Mouse (Mus musculus): Measurements from ENCODE around the gene Tsr1.

The Tsr1 gene

DNA sequence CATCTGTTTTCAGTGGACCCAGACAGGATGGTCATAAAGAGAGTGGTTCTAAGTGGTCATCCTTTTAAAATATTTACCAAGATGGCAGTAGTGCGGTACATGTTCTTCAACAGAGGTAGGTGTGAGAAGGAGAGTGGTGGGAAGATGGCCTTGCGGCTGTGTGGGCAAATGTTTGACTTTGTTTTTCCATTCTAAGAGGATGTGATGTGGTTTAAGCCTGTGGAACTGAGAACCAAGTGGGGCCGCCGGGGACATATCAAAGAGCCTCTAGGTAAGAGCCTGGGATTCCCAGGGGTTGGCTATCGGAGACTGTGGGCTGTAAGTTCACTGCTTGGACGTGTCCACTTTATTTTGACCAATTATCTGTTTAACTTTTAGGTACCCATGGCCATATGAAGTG lies 10.0 kb downstream of the Tsr1 start:
- Histone ChIP-seq H3K4me3 (replicated peaks; ENCODE audit: low read length) (no peak overlapping the region), H3K36me3 (ENCODE audit: insufficient read depth, low read length) (peaks cover 81% of the 10 kb centered on the region), H3K9me3 (ENCODE audit: low read length) (no peaks in the 10 kb centered on the region), H3K4me1 (replicated peaks; ENCODE audit: low read depth, low read length) (peaks cover 68% of the 10 kb centered on the region), H3K27me3 (ENCODE audit: insufficient read depth, low read length) (no peaks in the 10 kb centered on the region)
- TF ChIP-seq NANOG (IDR thresholded peaks at IDR 0.05; ENCODE audit: borderline replicate concordance, low read length) (no peak), POU5F1 (IDR thresholded peaks at IDR 0.05; ENCODE audit: borderline replicate concordance, low read length) (no peak), CTCF (conservative IDR thresholded peaks at IDR 0.05; ENCODE audit: low read length) (no peak)

DNA sequence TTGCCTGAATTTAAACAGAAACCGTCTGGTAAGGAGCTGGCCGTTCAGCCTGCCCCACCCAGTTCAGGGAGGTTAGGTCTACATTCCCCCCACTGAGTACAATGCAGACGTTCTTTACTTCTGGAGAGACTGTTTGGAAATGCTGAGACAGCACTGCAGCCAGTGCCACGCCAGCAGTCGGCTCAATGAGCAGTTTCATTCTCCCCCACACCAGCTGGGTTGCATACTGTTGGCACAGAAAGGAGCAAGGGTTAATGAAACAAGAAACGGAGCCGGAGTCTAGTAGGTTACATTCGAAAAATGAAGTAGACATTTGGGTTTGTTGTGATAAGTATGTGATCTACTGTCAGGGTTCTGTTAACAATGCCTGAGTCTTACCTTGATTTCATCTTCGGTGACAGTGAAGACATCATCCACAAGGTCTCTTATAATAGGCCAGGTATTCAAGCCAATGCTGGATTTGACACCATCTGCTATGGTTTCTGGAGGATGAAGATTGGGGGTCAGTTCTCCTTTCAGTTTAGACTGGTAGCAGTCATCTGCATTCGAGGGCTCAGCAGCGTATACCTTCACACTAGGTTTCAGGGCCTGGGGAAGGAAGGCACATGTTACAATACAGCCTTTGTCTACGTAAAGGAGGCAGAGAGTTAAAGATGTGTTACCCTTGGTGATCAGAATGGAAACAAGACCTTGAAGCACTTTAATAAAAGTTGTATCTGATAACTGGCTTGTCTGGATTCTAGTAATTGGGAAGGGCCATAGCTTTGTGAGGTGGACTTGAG lies 10.9 kb downstream of the Tsr1 start:
- Histone ChIP-seq H3K36me3 (ENCODE audit: insufficient read depth, low read length) (peaks cover 71% of the 10 kb centered on the region), H3K4me1 (replicated peaks; ENCODE audit: low read depth, low read length) (peaks cover 62% of the 10 kb centered on the region), H3K9me3 (ENCODE audit: low read length) (no peaks in the 10 kb centered on the region), H3K27me3 (ENCODE audit: insufficient read depth, low read length) (no peaks in the 10 kb centered on the region), H3K4me3 (replicated peaks; ENCODE audit: low read length) (no peak overlapping the region)
- TF ChIP-seq POU5F1 (IDR thresholded peaks at IDR 0.05; ENCODE audit: borderline replicate concordance, low read length) (no peak), NANOG (IDR thresholded peaks at IDR 0.05; ENCODE audit: borderline replicate concordance, low read length) (no peak), CTCF (conservative IDR thresholded peaks at IDR 0.05; ENCODE audit: low read length) (no peak)

DNA sequence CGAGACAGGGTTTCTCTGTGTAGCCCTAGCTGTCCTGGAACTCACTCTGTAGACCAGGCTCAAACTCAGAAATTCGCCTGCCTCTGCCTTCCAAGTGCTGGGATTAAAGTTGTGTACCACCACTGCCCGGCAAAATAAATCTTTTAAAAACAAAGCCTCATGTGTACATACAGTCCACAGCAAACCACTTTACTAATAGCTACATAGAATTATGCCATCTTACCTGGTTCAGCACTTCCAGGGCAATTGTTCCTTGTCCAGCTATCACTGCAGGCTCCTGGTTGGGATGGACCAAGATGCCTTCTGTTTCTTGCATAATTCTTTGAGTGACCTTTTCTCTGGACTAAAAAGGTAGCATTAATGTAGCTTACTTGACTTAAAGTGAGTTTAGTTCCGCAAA lies 12.1 kb downstream of the Tsr1 start:
- Histone ChIP-seq H3K9me3 (ENCODE audit: low read length) (no peaks in the 10 kb centered on the region), H3K36me3 (ENCODE audit: insufficient read depth, low read length) (peaks cover 60% of the 10 kb centered on the region), H3K27me3 (ENCODE audit: insufficient read depth, low read length) (no peaks in the 10 kb centered on the region), H3K4me3 (replicated peaks; ENCODE audit: low read length) (no peak overlapping the region), H3K4me1 (replicated peaks; ENCODE audit: low read depth, low read length) (peaks cover 56% of the 10 kb centered on the region)
- TF ChIP-seq NANOG (IDR thresholded peaks at IDR 0.05; ENCODE audit: borderline replicate concordance, low read length): no peak
- TF ChIP-seq POU5F1 (IDR thresholded peaks at IDR 0.05; ENCODE audit: borderline replicate concordance, low read length): no peak
- TF ChIP-seq CTCF (conservative IDR thresholded peaks at IDR 0.05; ENCODE audit: low read length): no peak

DNA sequence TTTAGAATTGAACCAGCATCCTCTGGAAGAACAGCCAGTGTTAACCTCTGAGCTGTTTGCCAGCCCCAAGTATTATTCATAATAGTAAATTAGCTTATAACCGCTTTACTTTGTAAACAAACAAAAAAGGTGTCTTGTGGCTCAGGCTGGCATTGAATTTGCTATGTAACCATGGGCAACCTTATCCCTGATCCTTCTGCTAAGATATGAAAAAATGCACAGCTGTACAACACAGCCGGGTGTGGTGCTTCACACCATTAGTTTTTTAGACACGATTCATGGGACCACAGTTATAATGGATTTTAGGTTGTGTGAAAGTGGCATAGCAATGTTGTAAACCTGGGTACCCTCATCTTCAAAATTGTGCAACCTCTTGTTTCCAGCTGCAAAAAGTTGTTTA lies 14.6 kb downstream of the Tsr1 start:
- no peaks in the 10 kb centered on the region for H3K27me3 ChIP-seq (ENCODE audit: insufficient read depth, low read length)
- H3K36me3 ChIP-seq (ENCODE audit: insufficient read depth, low read length): peaks cover 35% of the 10 kb centered on the region
- H3K4me1 ChIP-seq (replicated peaks; ENCODE audit: low read depth, low read length): peaks cover 35% of the 10 kb centered on the region
- TF ChIP-seq CTCF (conservative IDR thresholded peaks at IDR 0.05; ENCODE audit: low read length): no peak
- no peak for TF ChIP-seq NANOG (IDR thresholded peaks at IDR 0.05; ENCODE audit: borderline replicate concordance, low read length)
- TF ChIP-seq POU5F1 (IDR thresholded peaks at IDR 0.05; ENCODE audit: borderline replicate concordance, low read length): no peak
- H3K9me3 ChIP-seq (ENCODE audit: low read length): no peaks in the 10 kb centered on the region
- no peak overlapping the region for H3K4me3 ChIP-seq (replicated peaks; ENCODE audit: low read length)

DNA sequence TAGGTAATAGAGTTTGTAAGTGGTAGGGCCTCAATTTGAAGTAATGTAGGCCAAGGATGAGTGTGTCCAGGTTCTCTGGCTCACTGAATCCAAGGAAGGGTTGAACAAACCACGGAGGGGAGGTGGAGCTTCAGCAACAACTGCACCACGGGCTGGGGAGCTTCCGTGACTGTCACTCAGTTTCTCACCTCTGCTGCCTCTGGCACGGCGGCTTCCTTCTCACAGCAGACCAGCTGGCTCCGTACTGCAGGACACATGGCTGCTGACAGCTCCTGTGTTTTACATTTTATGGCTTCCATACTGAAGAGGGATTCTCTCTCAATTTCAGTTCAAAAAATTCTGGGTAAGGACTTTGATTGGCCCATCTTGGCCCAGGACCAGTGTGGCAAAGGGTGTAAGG lies 21.4 kb downstream of the Tsr1 start:
- Histone ChIP-seq H3K27me3 (ENCODE audit: insufficient read depth, low read length) (no peaks in the 10 kb centered on the region), H3K36me3 (ENCODE audit: insufficient read depth, low read length) (peaks cover 12% of the 10 kb centered on the region), H3K4me1 (replicated peaks; ENCODE audit: low read depth, low read length) (no peaks in the 10 kb centered on the region), H3K9me3 (ENCODE audit: low read length) (no peaks in the 10 kb centered on the region), H3K4me3 (replicated peaks; ENCODE audit: low read length) (no peak overlapping the region)
- TF ChIP-seq POU5F1 (IDR thresholded peaks at IDR 0.05; ENCODE audit: borderline replicate concordance, low read length) (no peak), CTCF (conservative IDR thresholded peaks at IDR 0.05; ENCODE audit: low read length) (no peak), NANOG (IDR thresholded peaks at IDR 0.05; ENCODE audit: borderline replicate concordance, low read length) (no peak)

DNA sequence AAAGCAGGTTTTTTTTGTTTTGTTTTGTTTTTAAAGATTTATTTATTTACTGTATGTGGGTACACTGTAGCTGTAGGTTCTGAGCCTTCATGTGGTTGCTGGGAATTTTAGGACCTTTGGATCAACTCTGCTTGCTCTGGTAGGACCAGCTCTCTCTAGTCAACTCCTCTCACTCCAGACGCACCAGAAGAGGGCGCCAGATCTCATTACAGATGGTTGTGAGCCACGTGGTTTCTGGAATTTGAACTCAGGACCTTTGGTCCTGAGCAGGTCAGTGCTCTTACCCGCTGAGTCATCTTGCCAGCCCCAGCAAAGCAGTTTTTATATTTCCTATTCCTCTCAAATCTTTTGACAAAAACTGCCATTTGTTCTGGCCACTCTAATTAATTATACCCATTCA lies 26.3 kb downstream of the Tsr1 start:
- H3K4me3 ChIP-seq (replicated peaks; ENCODE audit: low read length): no peak overlapping the region
- H3K4me1 ChIP-seq (replicated peaks; ENCODE audit: low read depth, low read length): peaks cover 27% of the 10 kb centered on the region
- TF ChIP-seq CTCF (conservative IDR thresholded peaks at IDR 0.05; ENCODE audit: low read length) (peak; percentile 53), NANOG (IDR thresholded peaks at IDR 0.05; ENCODE audit: borderline replicate concordance, low read length) (no peak)
- H3K36me3 ChIP-seq (ENCODE audit: insufficient read depth, low read length): peaks cover 5% of the 10 kb centered on the region
- H3K9me3 ChIP-seq (ENCODE audit: low read length): no peaks in the 10 kb centered on the region
- H3K27me3 ChIP-seq (ENCODE audit: insufficient read depth, low read length): no peaks in the 10 kb centered on the region

DNA sequence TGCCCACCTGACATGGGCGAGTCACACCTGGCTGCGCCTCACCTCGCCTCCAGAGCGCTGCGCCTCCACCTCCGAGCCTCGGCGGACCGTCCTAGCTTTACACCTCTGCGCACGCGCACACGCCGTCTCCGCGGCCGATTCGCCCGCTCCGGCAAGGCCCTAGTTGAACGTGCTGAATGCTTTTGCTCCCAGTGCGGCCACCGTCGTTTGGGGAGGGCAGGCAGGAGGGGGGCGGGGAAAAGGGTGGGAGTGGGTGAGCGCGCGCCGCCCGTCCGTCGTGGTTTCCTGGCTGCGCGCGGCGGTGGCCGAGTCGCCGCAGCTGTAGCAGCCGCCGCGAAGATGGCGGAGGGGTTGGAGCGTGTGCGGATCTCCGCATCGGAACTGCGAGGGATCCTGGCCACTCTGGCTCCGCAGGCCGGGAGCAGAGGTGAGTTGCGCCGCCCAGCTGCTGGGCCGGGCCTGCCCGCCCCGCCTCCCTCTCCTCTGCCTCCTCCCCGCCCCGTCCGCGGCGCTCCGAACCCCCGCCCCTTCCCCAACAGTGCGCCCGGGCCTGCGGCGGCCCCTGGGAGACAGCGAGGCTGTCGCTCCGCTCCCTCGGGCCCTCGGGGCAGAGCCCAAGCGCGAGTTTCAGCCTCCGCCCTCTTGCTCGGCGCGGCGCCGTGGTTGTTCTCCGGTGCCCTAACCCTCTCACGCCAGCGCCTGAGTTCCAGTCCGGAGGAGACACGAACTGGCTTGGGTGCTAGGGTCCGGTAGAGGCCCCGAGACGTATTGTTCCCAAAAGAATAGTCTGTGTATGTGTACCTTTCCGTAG lies 27.9 kb downstream of the Tsr1 start, which contains the start of the genes Smg6 and Srr:
Smg6 (plus strand) TSS at position 247 of the 811 bp plus-strand sequence.
Srr (minus strand) TSS at position 372 of the 811 bp plus-strand sequence.
- Histone ChIP-seq H3K4me3 (replicated peaks; ENCODE audit: low read length) (peak within 1 kb of the TSS; percentile 97), H3K9me3 (ENCODE audit: low read length) (no peaks in the 10 kb centered on the region), H3K27me3 (ENCODE audit: insufficient read depth, low read length) (no peaks in the 10 kb centered on the region), H3K4me1 (replicated peaks; ENCODE audit: low read depth, low read length) (peaks cover 43% of the 10 kb centered on the region), H3K36me3 (ENCODE audit: insufficient read depth, low read length) (peaks cover 18% of the 10 kb centered on the region)
- TF ChIP-seq NANOG (IDR thresholded peaks at IDR 0.05; ENCODE audit: borderline replicate concordance, low read length) (no peak), POU5F1 (IDR thresholded peaks at IDR 0.05; ENCODE audit: borderline replicate concordance, low read length) (no peak), CTCF (conservative IDR thresholded peaks at IDR 0.05; ENCODE audit: low read length) (no peak)

DNA sequence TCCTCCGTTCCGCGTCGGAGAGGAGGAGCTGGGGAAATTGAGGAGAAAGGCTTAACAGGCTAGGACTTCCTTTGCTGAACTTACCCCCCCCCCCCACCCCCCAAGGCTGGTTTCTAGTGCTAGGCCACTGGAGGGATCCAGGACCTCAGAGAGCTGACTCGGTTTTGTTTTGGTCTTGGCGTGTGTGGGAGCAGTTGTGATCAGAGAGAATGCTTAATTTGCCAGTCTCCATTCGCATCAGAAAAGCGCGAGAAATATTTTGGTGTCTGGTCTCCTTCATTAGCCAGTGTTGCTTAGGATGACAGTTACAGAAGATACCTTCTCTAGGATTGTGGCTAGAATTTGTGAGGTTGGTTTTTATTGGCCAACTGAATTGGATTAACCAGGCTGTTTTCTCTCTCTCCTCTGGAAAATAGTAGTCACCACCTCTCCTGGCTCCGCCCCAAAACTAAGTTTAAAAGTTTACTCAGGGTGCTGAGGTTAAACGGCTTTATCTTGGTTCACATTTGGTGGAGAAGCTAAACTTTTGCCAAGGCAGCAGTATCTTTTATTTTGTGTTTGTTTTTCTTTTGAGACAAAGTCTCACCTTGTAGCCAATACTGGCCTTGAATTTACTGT lies 28.6 kb downstream of the Tsr1 start:
- Histone ChIP-seq H3K27me3 (ENCODE audit: insufficient read depth, low read length) (no peaks in the 10 kb centered on the region), H3K9me3 (ENCODE audit: low read length) (no peaks in the 10 kb centered on the region), H3K4me1 (replicated peaks; ENCODE audit: low read depth, low read length) (peaks cover 47% of the 10 kb centered on the region), H3K36me3 (ENCODE audit: insufficient read depth, low read length) (peaks cover 22% of the 10 kb centered on the region), H3K4me3 (replicated peaks; ENCODE audit: low read length) (peak overlapping the region; percentile 97)
- TF ChIP-seq POU5F1 (IDR thresholded peaks at IDR 0.05; ENCODE audit: borderline replicate concordance, low read length) (no peak), NANOG (IDR thresholded peaks at IDR 0.05; ENCODE audit: borderline replicate concordance, low read length) (no peak), CTCF (conservative IDR thresholded peaks at IDR 0.05; ENCODE audit: low read length) (no peak)

All from E14TG2a.4 (cell line).